Mouse (Mus musculus) natural killer cell, adult 2 months (primary cell): Measurements from ENCODE around the gene Acaa1b.

Experiments
- DNase-seq, 2 experiments: peaks; one replicate each; pipeline ENCODE4 v3.0.0; 2022; ENCODE audit warnings: low spot score in 2 of 2

Gene Acaa1b

DNA sequence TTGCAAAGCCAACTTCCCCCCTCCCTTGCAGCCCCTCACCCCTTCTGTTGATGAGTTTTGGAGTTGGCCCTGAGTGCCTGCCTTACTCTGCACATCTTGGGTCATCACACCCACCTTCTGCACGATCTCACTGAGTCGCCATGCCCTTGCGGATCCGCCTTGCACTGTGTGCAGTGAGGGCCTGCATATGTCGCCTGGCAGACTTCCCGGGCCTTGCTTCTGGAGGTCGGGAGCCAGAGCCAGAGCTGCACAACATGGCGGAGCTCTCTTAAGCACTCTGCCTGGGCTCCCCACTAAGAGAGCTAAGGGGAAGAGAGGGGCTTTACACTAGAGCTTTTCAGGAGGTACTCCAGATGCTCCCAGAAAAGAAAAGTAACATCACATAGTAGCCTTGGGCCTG, 12.2 kb downstream of the Acaa1b start:
- no peak for DNase-seq

DNA sequence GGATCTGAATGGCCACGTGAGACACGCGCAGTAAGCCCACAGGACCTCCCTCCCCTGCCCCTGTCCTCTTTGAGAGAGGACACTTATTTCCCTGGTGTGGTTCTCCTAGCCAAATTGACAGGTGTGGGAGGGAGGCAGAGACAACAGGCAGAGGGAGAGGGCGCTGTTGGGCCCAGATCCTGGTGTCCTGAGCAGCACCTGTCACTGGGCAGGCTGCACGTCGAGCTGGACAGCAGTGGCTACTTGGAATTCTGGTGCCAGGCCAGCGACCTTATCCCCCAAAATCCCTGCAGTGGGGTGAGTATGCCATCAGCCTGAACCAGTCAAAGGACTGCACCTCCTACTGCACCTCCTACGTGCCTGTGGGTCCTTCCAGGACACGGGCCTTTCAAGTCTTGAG, 13.5 kb downstream of the Acaa1b start:
- DNase-seq = no peak

- DNase-seq = no peak
These were observed 14.8 kb downstream of the Acaa1b start for GRCm38 (mm10) chr9:119142066-119142465.

DNA sequence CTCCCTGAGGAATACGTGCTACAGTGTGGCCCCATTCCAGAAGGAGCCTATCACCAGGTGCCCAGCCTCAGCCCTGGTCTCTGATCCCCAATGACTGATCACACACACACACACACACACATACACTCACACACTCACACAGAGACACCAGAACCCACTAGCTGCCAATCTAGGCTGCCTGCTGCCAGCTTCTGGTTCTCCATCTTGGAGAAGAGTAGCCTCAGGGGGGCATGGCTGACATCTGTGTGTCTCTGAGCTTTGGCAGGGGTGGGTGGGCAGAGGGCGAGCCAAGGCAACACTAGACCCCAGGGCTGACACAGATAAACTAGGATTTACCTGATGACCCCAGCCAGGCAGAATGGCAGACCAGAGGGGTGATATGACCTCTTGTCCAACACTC, 18.1 kb downstream of the Acaa1b start:
- DNase-seq = no peak

DNA sequence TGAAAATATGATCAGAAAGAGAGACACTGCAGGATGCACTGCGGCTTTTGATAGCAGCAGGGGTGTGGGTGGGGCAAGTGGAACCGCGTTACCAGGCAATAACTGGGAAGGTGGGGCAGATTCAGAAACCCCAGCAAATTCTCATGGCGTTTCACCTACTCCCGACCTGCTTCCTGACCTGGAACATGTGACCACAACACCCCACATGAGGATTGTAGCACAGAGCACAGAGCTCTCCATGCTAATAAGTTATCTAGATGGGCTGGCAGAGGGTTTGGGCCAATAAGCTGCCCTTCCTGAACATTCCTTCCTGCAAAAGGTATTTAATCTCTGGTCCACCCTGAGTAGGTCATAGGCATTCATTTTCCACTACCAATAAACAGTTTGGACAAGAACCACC, 26.2 kb downstream of the Acaa1b start:
- DNase-seq = no peak

DNA sequence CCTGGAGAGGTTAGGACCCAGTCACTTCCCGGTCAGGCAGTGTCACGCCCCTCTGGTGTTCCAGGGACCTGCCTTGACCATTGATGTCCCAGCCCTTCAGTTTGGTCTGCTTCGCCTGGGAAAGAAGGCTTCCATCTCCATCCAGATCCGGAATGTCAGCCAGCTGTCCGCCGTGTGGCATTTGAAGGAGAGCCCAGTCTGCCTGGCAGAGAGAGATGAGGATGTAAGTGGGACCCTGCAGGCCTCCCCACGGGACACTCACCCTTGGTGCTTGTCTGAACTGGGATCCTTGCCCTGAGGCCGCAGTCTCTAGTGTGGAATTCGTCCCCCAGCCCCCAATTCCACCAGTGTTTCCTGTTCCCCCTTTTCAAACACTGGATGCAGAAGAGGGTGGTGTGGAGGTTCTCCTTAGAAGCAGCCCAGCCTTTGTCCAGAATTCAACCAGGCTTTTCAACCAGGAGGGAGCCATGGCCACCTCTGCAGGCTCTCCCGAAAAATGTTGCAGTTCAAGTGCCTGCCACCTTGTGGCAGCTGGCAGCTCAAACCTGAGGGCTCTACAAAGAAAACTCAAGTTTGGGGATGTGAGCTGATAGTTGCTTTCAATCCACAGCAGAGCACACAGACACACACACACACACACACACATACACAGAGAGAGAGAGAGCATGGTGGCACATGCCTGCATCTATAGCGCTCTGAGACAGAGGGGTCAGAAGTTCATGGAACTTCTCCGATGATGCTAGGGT, 28.3 kb downstream of the Acaa1b start:
- DNase-seq = no peak

DNA sequence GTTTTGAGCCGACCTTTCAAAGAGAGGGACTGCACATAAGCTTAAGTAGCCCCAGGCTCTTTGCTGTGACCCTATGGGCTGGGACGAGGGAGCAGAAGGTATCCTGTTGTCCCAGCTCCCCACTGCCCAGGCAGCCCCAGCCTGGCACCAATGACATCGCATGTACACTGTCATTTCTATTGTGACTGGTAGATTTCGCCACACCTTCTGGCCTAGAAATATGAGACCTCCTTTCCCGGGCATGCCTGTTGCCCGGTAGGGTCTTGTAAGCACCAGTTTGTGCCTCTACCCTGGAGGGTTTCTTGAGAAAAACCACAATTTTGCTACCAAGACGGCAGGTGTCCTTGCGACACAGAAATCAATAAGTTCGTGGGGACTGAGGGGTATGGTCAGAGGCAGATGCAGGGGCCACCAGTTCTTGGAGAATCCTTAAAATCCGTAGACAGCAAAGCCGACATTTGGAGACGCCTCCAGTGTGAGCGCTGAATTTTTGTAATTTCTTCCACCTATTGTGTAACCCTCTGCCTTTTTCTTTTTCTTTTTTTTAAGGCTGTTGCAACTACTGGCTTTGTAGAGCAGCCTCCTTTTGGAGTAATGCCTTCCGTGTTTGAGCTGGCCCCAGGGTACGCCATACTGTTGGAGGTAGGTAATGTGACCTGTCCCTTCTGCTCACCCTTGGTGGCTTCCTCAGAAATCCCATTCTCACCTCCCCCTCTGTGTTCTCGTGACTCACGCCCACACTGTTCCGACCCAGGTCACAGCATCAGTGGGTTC, 34.1 kb downstream of the Acaa1b start:
- no peak for DNase-seq

- DNase-seq = no peak
These were observed 36.7 kb downstream of the Acaa1b start for GRCm38 (mm10) chr9:119120168-119120560.

- no peak for DNase-seq
These were observed 37.3 kb downstream of the Acaa1b start for GRCm38 (mm10) chr9:119119409-119120167.

DNA sequence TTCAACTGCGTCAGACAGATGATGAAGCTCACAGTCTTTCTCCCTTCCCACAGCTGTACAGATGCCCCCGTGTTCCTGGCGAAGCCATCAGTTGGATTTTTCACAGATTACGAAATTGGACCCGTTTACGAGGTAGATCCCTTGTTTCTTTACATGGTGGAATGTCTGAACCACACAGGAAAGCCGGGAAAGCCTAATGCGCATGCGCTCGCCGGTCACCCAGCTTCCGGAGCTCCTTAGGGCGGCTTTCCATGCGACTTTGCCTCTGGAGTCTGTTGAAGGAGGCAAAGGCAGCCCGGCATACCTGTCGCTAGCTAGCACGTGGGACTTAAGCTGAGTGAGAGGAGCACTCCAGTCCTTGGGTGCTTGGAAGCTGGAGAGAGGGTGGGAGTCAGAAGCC, 42.0 kb downstream of the Acaa1b start:
- no peak for DNase-seq

DNA sequence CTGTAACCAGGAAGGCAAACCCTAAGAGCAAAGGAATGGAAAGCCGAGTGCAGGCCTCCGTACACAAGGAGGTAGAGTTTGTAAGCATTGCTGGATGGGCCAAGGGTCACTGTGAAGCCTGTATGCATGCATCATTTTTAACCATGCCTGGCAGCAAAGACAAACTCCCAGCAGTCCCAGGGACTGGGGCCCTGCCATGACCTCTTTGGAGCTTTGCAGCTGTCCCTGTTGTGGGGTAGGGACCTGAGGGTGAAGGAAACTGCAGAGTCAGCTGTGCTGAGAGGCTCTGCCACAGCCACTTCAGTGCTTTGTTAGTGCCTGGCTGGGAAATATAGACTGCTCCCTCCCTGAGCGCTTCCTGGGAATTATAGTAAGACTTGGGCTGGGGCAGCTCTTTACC, 46.3 kb downstream of the Acaa1b start:
- no peak for DNase-seq

DNA sequence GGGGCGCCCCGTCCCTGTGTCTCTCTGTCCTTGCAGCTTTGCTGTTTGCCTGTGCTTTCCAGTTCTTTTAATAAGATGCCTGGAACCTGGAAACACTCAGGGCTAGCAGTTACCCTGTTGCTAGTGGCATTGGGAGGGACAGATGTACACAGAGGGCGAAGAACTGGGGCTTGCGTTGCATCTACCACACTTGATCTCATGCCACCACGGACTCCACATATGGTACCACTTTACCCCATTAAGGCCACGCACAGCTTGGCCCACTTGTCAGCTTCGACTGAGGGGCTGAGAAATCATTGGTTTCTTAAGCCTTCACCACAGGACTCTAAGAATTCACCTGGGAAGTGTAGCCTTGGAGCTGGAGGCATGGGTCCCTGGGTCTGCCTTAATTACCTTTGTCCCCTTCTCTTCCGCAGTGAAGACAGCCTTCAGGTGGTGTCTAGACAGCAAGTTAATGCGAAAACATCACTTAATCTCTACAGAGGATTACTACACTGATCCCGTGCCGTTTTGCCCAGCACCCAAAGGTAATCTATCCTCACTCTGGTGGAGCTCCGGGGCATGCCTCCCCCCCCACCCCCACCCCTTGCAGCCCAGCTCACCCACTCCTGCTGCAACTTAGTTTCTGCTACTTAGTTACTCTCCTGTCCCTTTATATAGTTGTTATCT, 47.1 kb downstream of the Acaa1b start:
- no peak for DNase-seq

DNA sequence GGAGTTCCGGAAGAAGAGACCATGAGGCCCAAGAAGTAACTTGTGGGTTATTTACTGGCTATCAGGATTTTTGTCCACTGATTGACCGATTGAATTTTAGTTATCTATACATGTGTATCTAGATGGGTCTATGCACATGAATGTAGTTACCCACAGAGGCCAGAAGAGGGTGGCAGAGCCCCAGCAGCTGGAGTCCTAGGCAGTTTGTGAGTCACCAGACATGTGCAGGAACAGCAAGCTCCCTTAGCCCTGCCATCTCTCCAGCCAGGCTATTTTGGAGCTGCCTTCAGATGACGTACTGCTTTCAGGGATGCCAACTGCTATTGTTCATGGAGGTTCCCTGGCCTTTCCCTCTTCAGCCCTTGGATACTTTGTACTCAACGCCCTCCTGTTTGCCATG, 49.3 kb downstream of the Acaa1b start:
- DNase-seq = no peak

DNA sequence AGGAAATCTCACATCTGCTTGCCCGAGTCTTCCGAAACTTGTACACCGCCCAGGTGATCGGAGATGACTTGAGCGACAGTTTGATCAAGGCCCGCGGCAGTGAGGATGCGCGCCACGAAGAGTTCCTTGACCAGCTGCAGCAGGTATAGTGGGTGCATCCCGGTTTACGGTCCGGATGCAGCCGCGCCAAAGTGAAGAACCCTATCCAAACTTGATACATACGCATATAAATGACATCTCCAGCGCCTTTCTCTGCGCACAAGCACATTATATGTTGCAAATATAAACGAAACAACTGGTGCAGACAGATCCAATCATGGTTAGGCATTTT, 54.1 kb downstream of the Acaa1b start:
- no peak for DNase-seq

GRCm38 (mm10) chr9:119101992-119102782, 54.7 kb downstream of the Acaa1b start, which contains the start of gene Dlec1:
Gene Dlec1 (plus strand): TSS chr9:119102478.
- peak; percentile 32 to 43 for DNase-seq

DNA sequence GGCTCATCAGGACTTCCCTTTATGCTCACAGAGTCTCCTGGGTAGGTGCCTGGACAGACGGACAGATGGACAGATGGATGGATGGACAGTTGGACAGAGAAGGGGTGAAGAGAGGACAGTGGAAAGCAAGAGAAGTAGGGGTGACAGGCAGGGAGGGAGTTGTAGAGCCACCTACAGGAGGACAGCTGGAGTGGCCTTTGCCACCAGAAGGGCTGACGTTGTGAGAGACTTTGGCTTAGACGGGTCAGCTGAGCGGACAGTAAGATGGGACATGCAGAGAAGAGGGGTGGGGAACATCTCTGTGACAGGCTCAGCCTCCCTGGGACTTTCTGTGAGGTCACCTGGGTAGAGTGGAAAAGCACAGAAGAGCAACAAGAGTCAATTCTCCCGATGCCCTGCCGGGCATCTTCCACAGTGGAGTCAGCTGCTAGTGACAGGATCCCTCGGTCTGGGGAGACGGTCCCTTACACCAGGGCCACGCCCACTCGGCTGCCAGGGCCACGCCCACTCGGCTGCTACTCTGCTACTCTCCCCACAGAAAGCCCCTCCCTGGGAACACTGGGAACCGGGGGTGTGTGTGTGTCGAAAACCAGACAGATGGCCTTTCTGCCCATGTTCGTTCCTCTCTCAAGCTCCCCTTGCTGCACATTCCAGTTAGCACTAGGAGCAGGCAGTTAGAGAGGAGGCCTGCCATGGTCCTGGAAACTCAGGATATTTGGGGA, 56.6 kb downstream of the Acaa1b start:
- peak in 1 of 2 experiments; percentile 7 for DNase-seq
